Mouse (Mus musculus): ENCODE results near the gene Gm21679. TPM values are rescaled to one million over a fixed set of nuclear protein-coding genes. Genes with fewer than 3 reads are reported as not detected.
"Not testable (repeated sequence)": the region's sequence is repeated elsewhere in the genome, so short reads cannot be mapped to it uniquely, and the experiment has no call there.

Gene Gm21679
- polyA plus RNA-seq (2015; fragmentation: Nextera tagmentation; extraction: Ambion mirVana): not detected in 2 replicates

DNA sequence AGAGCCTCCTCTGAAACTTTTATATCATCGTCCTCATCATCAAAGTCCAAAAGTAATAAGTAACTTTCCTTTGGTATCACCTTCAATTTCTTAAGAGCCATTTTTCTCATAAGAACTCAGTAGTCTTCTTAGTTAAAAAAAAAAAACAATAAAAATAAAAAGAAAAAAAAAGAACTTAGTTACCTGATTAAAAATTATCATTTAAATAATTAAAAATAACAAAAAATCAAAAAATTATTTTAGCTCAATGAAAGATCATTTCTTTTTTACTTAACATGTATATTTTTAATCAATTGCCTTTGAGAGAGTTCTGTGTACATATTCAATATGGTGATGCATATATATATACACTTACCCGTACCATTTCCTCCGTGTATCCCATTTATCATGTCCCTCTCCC lies at the start of gene Gm21679:
TSS of gene Gm21679 (minus strand) at position 101 of the 400 bp plus-strand sequence.
- ATAC-seq; H3K9ac ChIP-seq (replicated peaks); H3K36me3 ChIP-seq (replicated peaks; ENCODE audit: insufficient read depth, low read length); H3K27me3 ChIP-seq (ENCODE audit: insufficient read depth, low read length); DNase-seq; H3K4me3 ChIP-seq (ENCODE audit: low read depth, low read length); H3K4me1 ChIP-seq (ENCODE audit: insufficient read depth); H3K4me2 ChIP-seq (ENCODE audit: low read depth, low read length); H3K27ac ChIP-seq (ENCODE audit: low read depth); H3K9me3 ChIP-seq (ENCODE audit: low read length): not testable (repeated sequence)
- WGBS (ENCODE audit: insufficient replicate concordance): no CpG with 5 or more reads among the region's 3 CpGs
